Mouse (Mus musculus) adrenal gland, adult (tissue): ENCODE data around the gene Olfr1013.
A peak's percentile ranks its signal among the peaks of the same experiment; 100 is the strongest.

Experiments used
- DNase-seq, 2 experiments: peaks; one replicate each; pipeline ENCODE4 v3.0.0; 2022 to 2023; ENCODE audit warnings: low spot score in 1 of 2; ENCODE audit not compliant: inconsistent age in 2 of 2

Olfr1013 gene

GRCm38 (mm10) chr2:85766798-85767197, at the start of gene Olfr1013:
Gene Olfr1013 (plus strand): TSS chr2:85767098.
- no peak for DNase-seq

GRCm38 (mm10) chr2:85725793-85726192, 41.1 kb upstream of the Olfr1013 start:
- DNase-seq = peak; percentile 8 to 46

GRCm38 (mm10) chr2:85753822-85754221, 13.1 kb upstream of the Olfr1013 start:
- no peak for DNase-seq

GRCm38 (mm10) chr2:85762666-85763065, 4.2 kb upstream of the Olfr1013 start, which contains the start of gene Olfr1012:
Gene Olfr1012 (minus strand): TSS chr2:85762766.
- no peak for DNase-seq

DNA sequence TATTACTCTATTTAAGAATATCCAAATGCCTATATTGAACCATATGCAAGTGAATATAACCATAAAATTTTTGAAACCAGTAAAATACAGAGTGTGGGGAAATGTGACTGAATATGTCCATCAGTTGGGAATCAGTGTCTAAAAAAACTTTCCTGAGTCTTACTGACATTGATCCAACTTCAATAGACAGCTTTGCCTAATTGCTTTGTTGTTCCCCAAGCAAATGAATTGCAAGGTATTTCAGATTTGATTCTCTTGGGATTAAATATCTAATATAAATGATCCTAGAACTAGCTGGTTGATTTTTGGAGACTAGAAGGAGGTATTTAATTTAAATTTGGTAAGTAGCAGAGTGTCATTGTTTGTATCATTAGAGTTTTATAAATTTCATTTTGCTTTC, 5.5 kb downstream of the Olfr1013 start, which contains the start of gene Olfr1014:
Gene Olfr1014 (plus strand): TSS at position 301 of the 400 bp plus-strand sequence.
- DNase-seq = no peak

GRCm38 (mm10) chr2:85781717-85782116, 14.8 kb downstream of the Olfr1013 start, which contains the start of gene Olfr1015:
Gene Olfr1015 (plus strand): TSS chr2:85782017.
- DNase-seq = no peak

GRCm38 (mm10) chr2:85792331-85792730, 25.4 kb downstream of the Olfr1013 start:
- DNase-seq = no peak

DNA sequence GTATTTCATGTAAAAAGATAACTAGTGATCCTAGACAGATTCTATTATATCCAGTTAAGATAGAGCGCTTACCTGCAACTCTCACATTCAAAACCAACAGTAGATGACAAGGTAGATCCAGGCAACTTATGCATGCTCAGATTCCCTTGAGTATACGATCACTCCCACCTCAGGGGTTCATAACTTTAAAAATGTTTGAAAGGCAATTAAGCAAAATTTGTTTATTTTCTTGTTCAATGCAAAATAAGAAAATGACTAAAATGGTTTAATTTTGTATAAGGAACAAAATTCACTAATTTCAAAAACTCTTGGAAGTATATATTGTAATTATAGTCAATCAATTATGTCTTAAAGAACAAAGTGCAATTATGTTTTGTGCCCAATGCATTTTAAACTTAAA, 35.5 kb downstream of the Olfr1013 start, which contains the start of gene Olfr1016:
Gene Olfr1016 (minus strand): TSS at position 101 of the 400 bp plus-strand sequence.
- no peak for DNase-seq

- no peak for DNase-seq
Measured at GRCm38 (mm10) chr2:85804501-85804900, 37.6 kb downstream of the Olfr1013 start.

- no peak for DNase-seq
Measured at GRCm38 (mm10) chr2:85818179-85818578, 51.3 kb downstream of the Olfr1013 start, which contains the start of gene Olfr1018. Gene Olfr1018 (plus strand): TSS chr2:85818479.
